ENCODE assay signal across 26 mouse cellular contexts in the genomic region with DNA sequence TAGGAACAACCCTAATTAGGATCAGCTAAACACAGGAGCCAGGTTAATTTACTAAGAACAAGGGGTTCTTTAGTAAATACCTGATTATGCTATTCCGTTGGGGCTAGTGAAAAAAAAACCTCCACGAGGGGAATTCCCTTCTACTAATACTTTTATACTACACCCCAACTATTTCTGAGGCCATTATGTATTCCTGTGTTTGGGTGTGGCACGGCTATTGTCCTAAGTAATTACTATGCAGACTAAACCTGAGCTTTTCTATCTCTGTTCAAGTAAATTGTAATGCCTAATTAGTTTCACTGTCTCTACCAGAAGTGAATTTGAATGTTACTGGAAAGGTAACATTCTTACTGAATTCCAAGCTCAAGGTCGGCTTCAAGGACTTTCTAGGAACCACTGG.
DNase-seq lines count a peak whose midpoint lies in the region; ATAC-seq and TF ChIP-seq lines count a peak whose summit lies in the region.
"Had no signal": no experiment of that assay in that cellular context is flagged by ENCODE, and none has a peak within 500 bp of the region (broad histone marks: within the 10 kb centered on the region; RNA-seq: fewer than 3 reads in every experiment).

No protein-coding gene starts in this region.

- in situ Hi-C loops in ES-E14 (cut with MboI; ENCODE audit: low sequenced_read_pairs in 2 of 2, unreplicated experiment in 2 of 2), result no loop called here

- TF ChIP-seq CTCF in forebrain, postnatal 0 days (IDR thresholded peaks at IDR 0.05; ENCODE audit: low read depth), result no peak

- DNase-seq in ES-CJ7 (ENCODE audit: low read depth, low spot score), result peak; percentile 82
- DNase-seq in ES-E14 (ENCODE audit: low read depth, low spot score), result peak; percentile 46
- DNase-seq in R1 (ENCODE audit: low read depth, low spot score), result peak; percentile 94
- peak; percentile 82 for DNase-seq in ZHBTc4 (ENCODE audit: low read depth, low spot score)
- DNase-seq in forebrain, postnatal 0 days, result no peak
- DNase-seq in cerebellum, adult 9-10 months, result no peak
- no peak for DNase-seq in urinary bladder, postnatal 10 days (ENCODE audit: low spot score)
- DNase-seq: adrenal gland, adult 2 months; adrenal gland, adult 8-10 months; adrenal gland, postnatal 10 days; adrenal gland, postnatal 14 days; adrenal gland, postnatal 25 days; adrenal gland, postnatal 36 days; B cell, adult 2 months; cerebellum, adult 11 months; cerebellum, adult 11-12 months; cerebellum, adult 18-20 months; cerebellum, adult 2 months; cerebellum, adult 8-10 months; cerebellum, adult 9-11 months had no signal

- H3K4me3 ChIP-seq in ES-E14 (ENCODE audit: insufficient read depth in 1 of 2, low read depth in 1 of 2, low read length in 2 of 2, poor library complexity in 1 of 2, severe bottlenecking in 1 of 2), result no peak overlapping the region
- H3K4me3 ChIP-seq in forebrain, postnatal 0 days (ENCODE audit: low read depth, low read length), result no peak overlapping the region
- no peak overlapping the region for H3K4me3 ChIP-seq in kidney, embryonic 16.5 days (ENCODE audit: low read length)

- peaks cover 0 to 5% of the 10 kb centered on the region in 2 experiments; a peak in 1 of 4 replicates for H3K4me1 ChIP-seq in ES-E14 (ENCODE audit: control insufficient read depth in 2 of 2, insufficient read depth in 2 of 2, low read length in 2 of 2, poor library complexity in 1 of 2)
- no peaks in the 10 kb centered on the region for H3K4me1 ChIP-seq in forebrain, postnatal 0 days (ENCODE audit: insufficient read depth)
- H3K4me1 ChIP-seq in kidney, embryonic 16.5 days (ENCODE audit: insufficient read depth, low read length), result no peaks in the 10 kb centered on the region

- no peak overlapping the region for H3K9ac ChIP-seq in ES-E14 (ENCODE audit: insufficient read depth, low read depth, low read length, poor library complexity, severe bottlenecking)
- no peak overlapping the region for H3K9ac ChIP-seq in forebrain, postnatal 0 days
- no peak overlapping the region for H3K9ac ChIP-seq in kidney, embryonic 16.5 days (replicated peaks; ENCODE audit: low read length)

- ATAC-seq in forebrain, postnatal 0 days, result no peak
- no peak for ATAC-seq in kidney, embryonic 16.5 days (ENCODE audit: low FRiP score, low TSS enrichment)
- ATAC-seq: activated CD4-positive, CD25-positive, alpha-beta regulatory T cell, adult 4 months; CD4-positive, CD25-positive, alpha-beta regulatory T cell, adult 4 months; Patski had no signal

- WGBS in forebrain, postnatal 0 days, result 42% methylated on average over 4 of the region's 4 CpGs
- 60% methylated on average over 4 of the region's 4 CpGs for WGBS in kidney, embryonic 16.5 days

- H3K36me3 ChIP-seq in ES-E14 (ENCODE audit: control insufficient read depth, insufficient read depth, low read length, poor library complexity, severe bottlenecking), result no peaks in the 10 kb centered on the region
- H3K36me3 ChIP-seq in forebrain, postnatal 0 days (ENCODE audit: insufficient read depth), result no peaks in the 10 kb centered on the region
- no peaks in the 10 kb centered on the region for H3K36me3 ChIP-seq in kidney, embryonic 16.5 days (ENCODE audit: insufficient read depth, low read length)
- H3K36me3 ChIP-seq: G1E had no signal

- H3K27me3 ChIP-seq in forebrain, postnatal 0 days (ENCODE audit: insufficient read depth, low read length), result no peaks in the 10 kb centered on the region
- H3K27me3 ChIP-seq in kidney, embryonic 16.5 days (ENCODE audit: insufficient read depth, low read length), result no peaks in the 10 kb centered on the region
- H3K27me3 ChIP-seq: CH12.LX, Patski had no signal

- no peak overlapping the region for H3K4me2 ChIP-seq in forebrain, postnatal 0 days (ENCODE audit: low read depth)
- no peak overlapping the region for H3K4me2 ChIP-seq in kidney, embryonic 16.5 days (replicated peaks; ENCODE audit: low read depth, low read length)

- no peaks in the 10 kb centered on the region for H3K9me3 ChIP-seq in ES-E14 (ENCODE audit: control insufficient read depth, insufficient read depth, low read depth, low read length)
- no peaks in the 10 kb centered on the region for H3K9me3 ChIP-seq in forebrain, postnatal 0 days (ENCODE audit: low read length)
- no peaks in the 10 kb centered on the region for H3K9me3 ChIP-seq in kidney, embryonic 16.5 days (ENCODE audit: low read length)
- H3K9me3 ChIP-seq: G1E had no signal

- H3K27ac ChIP-seq in ES-E14 (ENCODE audit: insufficient read depth, low read depth, low read length, poor library complexity, severe bottlenecking), result no peak overlapping the region; the same call in 1 of the 2 replicates
- no peak overlapping the region for H3K27ac ChIP-seq in forebrain, postnatal 0 days (ENCODE audit: low read depth, low read length)
- H3K27ac ChIP-seq in kidney, embryonic 16.5 days (ENCODE audit: low read length), result no peak overlapping the region

TF ChIP-seq in ES-E14, 5 proteins besides CTCF, POLR2A, EP300 and RAD21:
- peak; percentile 64; the same call in 1 of the 2 replicates for TF ChIP-seq ZNF384 (IDR thresholded peaks at IDR 0.05; ENCODE audit: low read depth, low read length)
- no peak for TF ChIP-seq MAFK (IDR thresholded peaks at IDR 0.05; ENCODE audit: insufficient read depth, low read depth, low read length)

Comparison
In these comparisons a context has a peak if more than half of its experiments do, and no peak if none do; other contexts are left out.
1. DNase-seq: peak in ES-CJ7 (single experiment), ES-E14 (single experiment), R1 (single experiment) and ZHBTc4 (single experiment); none in forebrain, postnatal 0 days (single experiment), cerebellum, adult 9-10 months (single experiment) and urinary bladder, postnatal 10 days (single experiment).